Mouse (Mus musculus) ES-E14 (cell line): ENCODE data around the gene Celsr3. TPM values are rescaled to one million over a fixed set of nuclear protein-coding genes. Genes with fewer than 3 reads are reported as not detected.

ENCODE experiments used
- DNase-seq: peaks from one replicate; pipeline ENCODE4 v3.0.0-alpha.2; 2013; ENCODE audit warnings: low read depth, low spot score
- H3K27ac ChIP-seq: 2 replicates; pipeline ENCODE4 v1.5.1; 2012; ENCODE audit warnings: low read depth, mild to moderate bottlenecking, low read length, moderate library complexity, mixed read lengths; ENCODE audit not compliant: poor library complexity, insufficient read depth, severe bottlenecking
- H3K36me3 ChIP-seq: 2 replicates; pipeline ENCODE4 v1.6.1; 2012; ENCODE audit warnings: mild to moderate bottlenecking, low read length, moderate library complexity, mixed read lengths; ENCODE audit not compliant: control insufficient read depth, poor library complexity, insufficient read depth, severe bottlenecking
- H3K4me1 ChIP-seq, 2 experiments: fragments of 150-350 bp in 1 of 2; sonication (generic) in 1 of 2; 2 replicates each; pipeline ENCODE4 v1.6.1; 2012; ENCODE audit warnings: low read length in 2 of 2, mild to moderate bottlenecking in 1 of 2, mixed read lengths in 1 of 2; ENCODE audit not compliant: control insufficient read depth in 2 of 2, insufficient read depth in 2 of 2, poor library complexity in 1 of 2
- H3K4me3 ChIP-seq, 2 experiments: fragments of 150-350 bp in 1 of 2; sonication (generic) in 1 of 2; 2 replicates each; pipeline ENCODE4 v1.5.1; 2012; ENCODE audit warnings: low read length in 2 of 2, low read depth in 1 of 2, mild to moderate bottlenecking in 1 of 2, mixed read lengths in 1 of 2; ENCODE audit not compliant: insufficient read depth in 1 of 2, poor library complexity in 1 of 2, severe bottlenecking in 1 of 2
- H3K9ac ChIP-seq: 2 replicates; pipeline ENCODE4 v1.6.1; 2012; ENCODE audit warnings: low read depth, mild to moderate bottlenecking, low read length, mixed read lengths; ENCODE audit not compliant: poor library complexity, insufficient read depth, severe bottlenecking
- H3K9me3 ChIP-seq: fragments of 150-350 bp; sonication (generic); 2 replicates; pipeline ENCODE4 v1.6.1; 2012; ENCODE audit warnings: low read depth, mild to moderate bottlenecking, low read length; ENCODE audit not compliant: control insufficient read depth, insufficient read depth
- CHD2 ChIP-seq: IDR thresholded peaks from 2 replicates; pipeline ENCODE4 v1.6.1; 2014; ENCODE audit warnings: mild to moderate bottlenecking, low read depth, low read length, inconsistent platforms
- HCFC1 ChIP-seq: IDR thresholded peaks from 2 replicates; pipeline ENCODE4 v1.6.1; 2012; ENCODE audit warnings: low read length, inconsistent platforms, borderline replicate concordance; ENCODE audit not compliant: insufficient read depth
- MAFK ChIP-seq: IDR thresholded peaks from 2 replicates; pipeline ENCODE4 v1.6.1; 2014; ENCODE audit warnings: mild to moderate bottlenecking, low read depth, low read length, inconsistent platforms; ENCODE audit not compliant: insufficient read depth
- ZC3H11A ChIP-seq: IDR thresholded peaks from 2 replicates; pipeline ENCODE4 v1.6.1; 2012; ENCODE audit warnings: low read depth, mild to moderate bottlenecking, inconsistent platforms, low read length, borderline replicate concordance
- ZNF384 ChIP-seq: IDR thresholded peaks from 2 replicates; pipeline ENCODE4 v1.6.1; 2012; ENCODE audit warnings: low read depth, low read length, inconsistent platforms
- in situ Hi-C, 2 experiments: fragments of 600-800 bp; cut with MboI; formaldehyde crosslinking; loops; one replicate each; pipeline ENCODE4 v1.15.1; 2025; ENCODE audit warnings: low sequenced_read_pairs in 2 of 2, inconsistent platforms in 1 of 2; ENCODE audit not compliant: unreplicated experiment in 2 of 2
- total RNA-seq: library from RNA; depleted of rRNA; stranded (reverse); fragments of 300-350 nt; gene quantifications from 2 replicates; pipeline ENCODE4 v1.2.3, GENCODE M21; 2012

Celsr3 gene
- total RNA-seq, 1 experiment: 4.3 TPM

DNA sequence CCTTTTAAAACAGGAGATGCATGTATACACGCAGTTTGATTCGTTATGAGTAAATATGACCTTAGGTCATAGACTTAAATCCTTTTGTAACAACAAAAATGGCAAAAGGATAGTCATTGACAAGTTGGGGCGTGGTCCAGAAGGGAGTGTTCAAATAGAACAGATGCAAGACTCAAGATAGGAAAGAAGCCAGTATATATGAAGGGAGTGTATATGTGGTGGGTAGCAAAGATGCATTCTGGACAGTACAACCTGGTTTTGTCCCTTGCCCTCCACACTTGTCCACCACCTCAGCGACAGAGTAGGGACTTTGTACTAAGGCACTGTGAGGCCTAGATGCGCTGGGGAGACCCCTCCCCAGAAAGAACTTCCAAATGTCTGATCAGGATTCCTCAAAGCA lies 18.4 kb upstream of the Celsr3 start:
- Histone ChIP-seq H3K9ac (peak overlapping the region; percentile 33; the same call in 1 of the 2 replicates), H3K9me3 (no peaks in the 10 kb centered on the region), H3K27ac (no peak overlapping the region), H3K4me3 (peak overlapping the region in 1 of 2 experiments; percentile 25; a peak in 1 of 4 replicates), H3K4me1 (peaks cover 0 to 5% of the 10 kb centered on the region in 2 experiments; a peak in 1 of 4 replicates), H3K36me3 (peaks cover 17% of the 10 kb centered on the region)
- no peak for TF ChIP-seq HCFC1
- DNase-seq: no peak
- in situ Hi-C loops: no loop called here

DNA sequence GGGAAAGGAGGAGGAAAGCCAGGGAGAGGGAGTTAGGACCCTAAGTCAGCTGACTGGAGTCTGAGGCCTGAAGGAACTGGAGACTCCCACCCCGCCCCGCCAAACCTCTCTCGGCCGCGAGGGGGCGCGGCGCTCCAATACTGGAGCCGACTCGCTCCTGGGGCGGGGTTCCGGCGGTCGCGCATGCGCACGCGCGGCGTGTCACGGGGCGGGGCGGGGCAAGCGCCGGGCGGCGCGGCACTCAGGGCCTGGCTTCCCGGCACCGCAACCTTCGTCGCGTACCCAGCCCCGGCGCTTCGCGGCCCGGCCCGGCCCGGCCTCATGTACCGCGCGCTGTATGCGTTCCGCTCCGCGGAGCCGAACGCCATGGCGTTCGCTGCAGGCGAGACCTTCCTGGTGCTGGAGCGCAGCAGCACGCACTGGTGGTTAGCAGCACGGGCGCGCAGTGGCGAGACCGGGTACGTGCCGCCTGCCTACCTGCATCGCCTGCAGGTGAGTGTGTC lies 17.9 kb upstream of the Celsr3 start, which contains the start of gene Nckipsd:
TSS of gene Nckipsd (plus strand) at position 206 of the 503 bp plus-strand sequence.
- TF ChIP-seq MAFK: no peak
- peak; percentile 44; the same call in 1 of the 2 replicates for TF ChIP-seq ZC3H11A
- peak; percentile 70; the same call in 1 of the 2 replicates for TF ChIP-seq HCFC1
- TF ChIP-seq ZNF384: no peak
- no peak for TF ChIP-seq CHD2
- Histone ChIP-seq H3K27ac (no peak within 1 kb of the TSS), H3K9me3 (no peaks in the 10 kb centered on the region), H3K4me1 (peaks cover 0 to 5% of the 10 kb centered on the region in 2 experiments; a peak in 1 of 4 replicates), H3K9ac (peak within 1 kb of the TSS; percentile 93), H3K4me3 (peak within 1 kb of the TSS; percentile 70 to 94), H3K36me3 (peaks cover 17% of the 10 kb centered on the region)
- in situ Hi-C loops: no loop called here
- DNase-seq: peak; percentile 81

DNA sequence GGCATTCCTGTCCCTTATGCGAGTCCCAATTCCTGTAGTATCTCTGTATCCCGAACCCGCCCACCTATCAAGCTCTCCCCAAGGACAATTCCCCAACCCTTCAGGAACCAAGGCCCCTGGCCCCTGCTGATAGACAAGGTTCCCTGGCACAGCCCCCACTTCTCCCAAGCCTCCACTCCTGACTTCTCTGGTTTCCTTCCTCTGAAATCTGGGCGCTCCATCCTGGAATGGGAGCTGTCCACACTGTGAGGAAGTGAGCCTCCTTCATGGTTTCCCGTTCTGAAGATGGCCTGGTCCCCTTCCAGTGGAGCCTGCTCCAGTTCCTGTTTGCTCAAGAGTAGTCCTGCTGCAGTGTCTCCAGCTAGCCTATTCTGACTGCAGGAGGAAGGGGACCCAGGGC lies 16.9 kb upstream of the Celsr3 start:
- in situ Hi-C loops: no loop called here
- Histone ChIP-seq H3K4me3 (peak overlapping the region; percentile 70 to 94; a peak in 2 of 4 replicates), H3K4me1 (peaks cover 0 to 5% of the 10 kb centered on the region in 2 experiments; a peak in 1 of 4 replicates), H3K36me3 (peaks cover 23% of the 10 kb centered on the region), H3K9me3 (no peaks in the 10 kb centered on the region), H3K27ac (no peak overlapping the region), H3K9ac (0 out of 2 replicates have a peak overlapping the region, but pooled peaks have one; percentile 93)
- no peak for TF ChIP-seq MAFK
- TF ChIP-seq CHD2: no peak
- no peak for TF ChIP-seq ZNF384
- TF ChIP-seq ZC3H11A: no peak
- no peak for TF ChIP-seq HCFC1
- no peak for DNase-seq

DNA sequence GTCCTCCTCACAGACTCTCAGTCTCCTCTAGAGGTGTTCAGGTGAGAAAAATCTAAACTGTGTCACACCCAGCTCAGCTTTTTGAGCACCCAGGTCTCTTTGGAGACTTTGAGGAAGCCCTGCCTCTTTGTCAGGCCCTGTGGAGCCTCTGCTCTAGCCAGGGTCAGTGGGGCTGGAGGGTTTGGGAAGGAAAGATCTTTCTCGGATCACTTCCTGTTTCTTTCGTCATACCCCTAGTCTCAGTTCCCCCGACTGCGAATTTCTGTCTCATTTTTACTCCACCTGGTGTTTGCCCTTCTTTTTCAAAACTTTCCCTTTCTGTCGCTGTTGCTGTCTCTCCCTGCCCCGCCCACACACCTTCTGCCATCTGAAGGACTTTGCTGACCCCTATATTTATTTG lies 16.4 kb upstream of the Celsr3 start:
- Histone ChIP-seq H3K36me3 (peaks cover 24% of the 10 kb centered on the region), H3K9ac (no peak overlapping the region), H3K4me3 (no peak overlapping the region), H3K27ac (no peak overlapping the region), H3K4me1 (peaks cover 0 to 5% of the 10 kb centered on the region in 2 experiments; a peak in 1 of 4 replicates), H3K9me3 (no peaks in the 10 kb centered on the region)
- TF ChIP-seq CHD2: no peak
- in situ Hi-C loops: no loop called here
- no peak for DNase-seq

DNA sequence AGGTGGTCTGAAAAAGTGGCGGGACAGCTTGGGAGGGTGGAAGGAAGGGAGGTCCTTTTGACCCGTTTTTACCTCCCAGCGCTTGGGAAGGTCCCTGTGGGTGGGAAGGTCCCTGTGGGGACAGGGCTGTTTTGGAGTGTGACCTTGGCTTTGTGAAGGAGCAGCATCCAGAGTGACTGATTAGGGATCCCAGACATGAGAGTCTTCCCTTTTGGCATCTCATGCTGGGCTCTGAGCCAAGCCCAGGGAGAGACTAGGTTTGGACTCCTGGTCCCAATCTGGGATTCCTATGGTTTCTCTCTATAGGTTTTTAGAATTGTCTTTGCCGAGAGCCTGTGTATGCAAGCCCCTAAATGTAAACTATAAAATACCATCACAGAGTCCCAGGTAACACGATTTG lies 15.6 kb upstream of the Celsr3 start:
- no peak overlapping the region for H3K4me3 ChIP-seq
- DNase-seq: no peak
- TF ChIP-seq ZC3H11A (no peak), CHD2 (no peak), MAFK (no peak), HCFC1 (no peak)
- H3K27ac ChIP-seq: no peak overlapping the region
- H3K4me1 ChIP-seq: peaks cover 0 to 5% of the 10 kb centered on the region in 2 experiments; a peak in 1 of 4 replicates
- no peak overlapping the region for H3K9ac ChIP-seq
- in situ Hi-C loops: no loop called here
- H3K36me3 ChIP-seq: peaks cover 32% of the 10 kb centered on the region
- no peaks in the 10 kb centered on the region for H3K9me3 ChIP-seq
